Mouse (Mus musculus) cortical plate, adult 2 months (tissue): ENCODE data around the gene Zfp706. TPM values are rescaled to one million over a fixed set of nuclear protein-coding genes. Genes with fewer than 3 reads are reported as not detected.

ENCODE experiments used
- H3K27ac ChIP-seq: fragments of 200-500 bp; 2 replicates; pipeline ENCODE4 v1.5.1; 2012; ENCODE audit warnings: low read length, control low read depth, inconsistent platforms; ENCODE audit not compliant: insufficient read depth
- H3K4me1 ChIP-seq: fragments of 200-500 bp; 2 replicates; pipeline ENCODE4 v1.6.1; 2011; ENCODE audit warnings: low read length; ENCODE audit not compliant: control insufficient read depth, insufficient read depth
- H3K4me3 ChIP-seq: fragments of 200-500 bp; 2 replicates; pipeline ENCODE4 v1.5.1; 2011; ENCODE audit warnings: mild to moderate bottlenecking, low read length, control low read depth; ENCODE audit not compliant: insufficient read depth
- CTCF ChIP-seq: fragments of 200-500 bp; IDR thresholded peaks from 2 replicates; pipeline ENCODE4 v1.5.1; 2011; ENCODE audit warnings: mild to moderate bottlenecking, control low read depth, low read length; ENCODE audit not compliant: insufficient read depth; ENCODE audit errors: extremely low read depth
- POLR2A ChIP-seq: fragments of 200-500 bp; IDR thresholded peaks from 2 replicates; pipeline ENCODE4 v1.6.1; 2011; ENCODE audit warnings: mild to moderate bottlenecking, low read length, control low read depth; ENCODE audit not compliant: insufficient read depth; ENCODE audit errors: extremely low read depth
- polyA plus RNA-seq: library from polyadenylated mRNA; depleted of rRNA; stranded (reverse); fragments of >200 nt; gene quantifications from 2 replicates; pipeline ENCODE4 v1.2.3, GENCODE M21; 2012

Gene Zfp706
- polyA plus RNA-seq, 1 experiment: 94.9 TPM

GRCm38 (mm10) chr15:36984921-36985566 is 22.5 kb downstream of the Zfp706 start:
- Histone ChIP-seq H3K4me1 (peaks cover 11% of the 10 kb centered on the region), H3K4me3 (no peak overlapping the region), H3K27ac (no peak overlapping the region)
- TF ChIP-seq POLR2A: no peak
- no peak for TF ChIP-seq CTCF

- Histone ChIP-seq H3K4me1 (peaks cover 14% of the 10 kb centered on the region), H3K4me3 (no peak overlapping the region), H3K27ac (no peak overlapping the region)
- no peak for TF ChIP-seq CTCF
- no peak for TF ChIP-seq POLR2A
Observed at GRCm38 (mm10) chr15:36983455-36983854, 24.1 kb downstream of the Zfp706 start.

GRCm38 (mm10) chr15:36980238-36980637 is 27.3 kb downstream of the Zfp706 start:
- TF ChIP-seq CTCF (no peak), POLR2A (no peak)

GRCm38 (mm10) chr15:36979488-36980201 is 27.9 kb downstream of the Zfp706 start:
- Histone ChIP-seq H3K4me3 (peak overlapping the region; percentile 43), H3K27ac (peak overlapping the region; percentile 49), H3K4me1 (peaks cover 11% of the 10 kb centered on the region)
- 0 out of 2 replicates have a peak, but pooled peaks have one; percentile 11 for TF ChIP-seq CTCF
- TF ChIP-seq POLR2A: no peak

More at GRCm38 (mm10) chr15:36980238-36980637, 27.3 kb downstream of the Zfp706 start:
- Histone ChIP-seq H3K27ac (peak overlapping the region; percentile 49), H3K4me1 (peaks cover 11% of the 10 kb centered on the region), H3K4me3 (peak overlapping the region; percentile 43)

GRCm38 (mm10) chr15:36979159-36979487 is 28.4 kb downstream of the Zfp706 start:
- TF ChIP-seq CTCF: no peak
- TF ChIP-seq POLR2A: no peak
- Histone ChIP-seq H3K4me1 (peaks cover 8% of the 10 kb centered on the region; the same call in 1 of the 2 replicates), H3K4me3 (peak overlapping the region; percentile 43; the same call in 1 of the 2 replicates), H3K27ac (0 out of 2 replicates have a peak overlapping the region, but pooled peaks have one; percentile 37)

- Histone ChIP-seq H3K27ac (no peak overlapping the region), H3K4me1 (peaks cover 10% of the 10 kb centered on the region; the same call in 1 of the 2 replicates), H3K4me3 (no peak overlapping the region)
- TF ChIP-seq CTCF: no peak
- TF ChIP-seq POLR2A: no peak
Observed at GRCm38 (mm10) chr15:36977823-36978222, 29.8 kb downstream of the Zfp706 start.

GRCm38 (mm10) chr15:36975690-36976089 is 31.9 kb downstream of the Zfp706 start:
- no peak overlapping the region for H3K4me3 ChIP-seq

GRCm38 (mm10) chr15:36975256-36975620 is 32.3 kb downstream of the Zfp706 start:
- H3K27ac ChIP-seq: no peak overlapping the region
- TF ChIP-seq POLR2A (no peak), CTCF (no peak)

More at GRCm38 (mm10) chr15:36975690-36976089, 31.9 kb downstream of the Zfp706 start:
- TF ChIP-seq CTCF (no peak), POLR2A (no peak)
- Histone ChIP-seq H3K27ac (no peak overlapping the region), H3K4me1 (peaks cover 11% of the 10 kb centered on the region; the same call in 1 of the 2 replicates)

GRCm38 (mm10) chr15:36974614-36975255 is 32.8 kb downstream of the Zfp706 start:
- H3K4me1 ChIP-seq: peaks cover 10% of the 10 kb centered on the region; the same call in 1 of the 2 replicates
- no peak overlapping the region for H3K27ac ChIP-seq
- H3K4me3 ChIP-seq: no peak overlapping the region
- TF ChIP-seq POLR2A (no peak), CTCF (no peak)

More at GRCm38 (mm10) chr15:36975256-36975620, 32.3 kb downstream of the Zfp706 start:
- Histone ChIP-seq H3K4me1 (peaks cover 10% of the 10 kb centered on the region; the same call in 1 of the 2 replicates), H3K4me3 (no peak overlapping the region)
